Mouse (Mus musculus): ENCODE results near the gene Ugt1a6b.

The Ugt1a6b gene

GRCm38 (mm10) chr1:88226670-88227379 lies 123.8 kb downstream of the Ugt1a6b start, which contains the start of gene Mroh2a:
Gene Mroh2a (plus strand): TSS chr1:88226986.
- DNase-seq, result peak; percentile 7

DNA sequence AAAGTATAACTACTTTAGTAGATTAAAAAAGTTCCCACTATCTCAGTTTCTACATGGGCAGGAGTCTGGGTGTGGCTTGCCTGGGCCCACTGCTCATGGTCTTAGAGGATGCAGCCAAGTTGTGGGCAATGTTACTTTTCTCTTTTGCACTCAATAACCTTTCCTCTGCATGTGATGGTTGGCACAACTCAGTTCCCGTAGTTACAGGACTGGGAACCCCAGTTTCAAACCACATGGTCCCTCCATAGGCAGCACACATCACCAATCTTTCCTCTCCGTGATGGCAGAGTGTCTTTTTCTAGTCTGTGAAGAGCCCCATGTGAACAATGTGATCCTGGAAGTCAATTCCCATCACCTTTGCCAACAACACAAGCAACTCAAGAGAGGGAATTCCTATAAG lies 124.4 kb downstream of the Ugt1a6b start:
- DNase-seq, result peak; percentile 5

GRCm38 (mm10) chr1:88228121-88228520 lies 125.1 kb downstream of the Ugt1a6b start:
- DNase-seq, result peak; percentile 12

DNA sequence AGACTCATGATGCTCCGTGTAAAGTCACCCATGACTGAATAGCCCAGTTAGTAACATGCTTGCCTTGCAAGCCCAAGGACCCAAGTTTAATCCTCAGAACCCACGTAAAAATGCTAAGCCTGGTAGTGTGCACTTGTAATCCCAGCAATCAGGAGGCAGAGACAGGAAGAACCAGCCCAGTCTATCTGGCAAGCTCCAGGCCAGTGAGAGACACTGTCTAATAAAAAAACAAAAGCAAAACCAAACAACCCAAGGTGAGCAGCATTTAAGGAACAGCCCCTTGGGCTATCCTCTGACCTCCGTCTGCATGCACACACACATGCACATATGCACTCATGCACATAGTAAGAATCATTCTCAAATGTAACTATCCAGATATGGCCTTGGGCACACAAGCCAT lies 126.5 kb downstream of the Ugt1a6b start:
- DNase-seq, result no peak

DNA sequence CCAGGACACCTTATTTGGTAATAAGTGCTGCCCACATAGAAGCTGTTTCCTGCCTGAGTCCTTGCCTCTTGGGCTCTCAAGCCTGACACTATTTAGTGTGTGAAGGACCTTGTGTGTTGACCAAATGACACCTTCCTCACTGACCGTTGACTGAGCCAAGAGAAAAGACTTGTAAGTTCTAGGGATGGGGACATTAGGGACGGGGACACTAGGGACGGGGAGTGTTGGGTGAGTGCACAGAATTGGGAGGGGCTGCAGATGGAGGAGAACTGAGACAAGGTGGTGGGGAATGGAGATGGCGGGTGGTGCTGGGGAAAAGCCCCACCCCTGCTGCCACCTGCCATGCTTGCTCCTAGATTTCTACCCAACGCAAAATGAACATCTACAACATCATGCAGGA lies 126.9 kb downstream of the Ugt1a6b start:
- DNase-seq, result peak; percentile 15

GRCm38 (mm10) chr1:88230421-88230820 lies 127.4 kb downstream of the Ugt1a6b start:
- DNase-seq, result peak; percentile 11

DNA sequence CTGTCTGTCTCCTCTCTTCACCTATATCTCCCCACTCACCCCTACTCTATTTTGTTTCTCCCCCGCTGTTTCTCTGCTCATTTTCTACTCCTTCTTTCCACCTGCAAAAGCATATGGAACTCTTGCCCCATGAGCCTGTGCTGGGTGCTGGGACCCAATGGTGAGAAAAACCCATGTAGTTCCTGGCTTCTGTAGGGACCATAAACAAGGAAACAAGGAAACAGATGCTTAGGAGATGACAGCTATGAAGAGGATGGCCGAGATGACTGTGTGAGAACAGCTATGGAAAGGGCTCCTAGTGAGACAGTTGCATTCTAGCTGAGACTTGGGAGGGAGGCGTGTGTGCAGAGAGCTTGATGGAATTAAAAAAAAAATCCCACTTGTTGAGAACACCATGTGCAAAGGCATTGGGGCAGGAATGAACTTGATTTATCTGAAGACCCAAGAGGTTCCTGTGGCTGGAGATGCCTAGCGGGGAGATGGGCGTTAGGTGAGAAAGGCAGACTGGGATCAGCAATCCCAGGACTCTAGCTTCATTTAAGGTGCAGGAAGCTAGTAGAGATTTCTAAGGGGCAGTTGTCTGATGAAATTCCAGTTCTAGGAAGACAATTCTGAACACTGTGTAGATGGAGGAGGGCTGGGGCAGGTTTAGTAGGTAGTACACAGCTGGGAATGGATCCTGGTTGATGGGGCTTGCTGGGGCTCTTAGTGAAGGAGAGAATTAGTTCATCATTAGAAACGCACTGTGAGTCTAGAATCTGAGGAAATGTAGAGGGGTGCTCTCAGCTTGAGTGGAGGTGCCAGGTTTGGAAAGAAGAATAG lies 128.1 kb downstream of the Ugt1a6b start:
- DNase-seq, result peak; percentile 5

- DNase-seq, result peak; percentile 7
Observed at GRCm38 (mm10) chr1:88231803-88232499, 128.9 kb downstream of the Ugt1a6b start.

- no peak for DNase-seq
Observed at GRCm38 (mm10) chr1:88232664-88233380, 129.8 kb downstream of the Ugt1a6b start.

- peak; percentile 54 for DNase-seq
Observed at GRCm38 (mm10) chr1:88233421-88234247, 130.6 kb downstream of the Ugt1a6b start.

GRCm38 (mm10) chr1:88234248-88234610 lies 131.2 kb downstream of the Ugt1a6b start:
- no peak for DNase-seq

- DNase-seq, result no peak
Observed at GRCm38 (mm10) chr1:88234646-88235045, 131.6 kb downstream of the Ugt1a6b start.

GRCm38 (mm10) chr1:88235046-88235893 lies 132.2 kb downstream of the Ugt1a6b start:
- DNase-seq, result no peak

- DNase-seq, result peak; percentile 49
Observed at GRCm38 (mm10) chr1:88235894-88236415, 132.9 kb downstream of the Ugt1a6b start.

- no peak for DNase-seq
Observed at GRCm38 (mm10) chr1:88237311-88237710, 134.3 kb downstream of the Ugt1a6b start.

- DNase-seq, result no peak
Observed at GRCm38 (mm10) chr1:88238771-88239170, 135.7 kb downstream of the Ugt1a6b start.

- no peak for DNase-seq
Observed at GRCm38 (mm10) chr1:88240072-88240471, 137.0 kb downstream of the Ugt1a6b start.

- no peak for DNase-seq
Observed at GRCm38 (mm10) chr1:88240579-88240978, 137.5 kb downstream of the Ugt1a6b start.

GRCm38 (mm10) chr1:88243861-88244260 lies 140.8 kb downstream of the Ugt1a6b start:
- DNase-seq, result no peak

DNA sequence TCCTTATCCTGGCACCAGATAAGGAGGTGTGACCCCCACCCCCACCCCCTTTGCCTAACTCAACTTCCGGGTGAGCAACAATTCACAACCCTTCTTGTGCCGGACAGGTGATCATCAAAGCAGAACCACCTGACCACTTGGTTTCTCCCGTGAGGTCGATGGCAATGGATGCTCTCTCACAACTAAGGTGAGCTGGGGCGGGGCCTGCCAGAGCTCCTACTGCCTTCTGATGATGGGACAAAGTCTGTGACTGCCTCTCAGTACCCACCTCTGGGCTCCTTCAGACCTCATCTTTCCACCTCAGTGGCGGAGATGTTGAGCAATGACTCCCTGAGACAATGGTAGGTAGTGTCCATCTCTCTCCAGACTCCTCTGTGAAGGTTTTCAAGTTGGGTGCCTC lies 142.8 kb downstream of the Ugt1a6b start:
- DNase-seq, result no peak

- DNase-seq, result no peak
Observed at GRCm38 (mm10) chr1:88246386-88246785, 143.3 kb downstream of the Ugt1a6b start.

All from kidney, postnatal 10 days (tissue).